ENCODE assay signal across 8 mouse cellular contexts in the genomic region with DNA sequence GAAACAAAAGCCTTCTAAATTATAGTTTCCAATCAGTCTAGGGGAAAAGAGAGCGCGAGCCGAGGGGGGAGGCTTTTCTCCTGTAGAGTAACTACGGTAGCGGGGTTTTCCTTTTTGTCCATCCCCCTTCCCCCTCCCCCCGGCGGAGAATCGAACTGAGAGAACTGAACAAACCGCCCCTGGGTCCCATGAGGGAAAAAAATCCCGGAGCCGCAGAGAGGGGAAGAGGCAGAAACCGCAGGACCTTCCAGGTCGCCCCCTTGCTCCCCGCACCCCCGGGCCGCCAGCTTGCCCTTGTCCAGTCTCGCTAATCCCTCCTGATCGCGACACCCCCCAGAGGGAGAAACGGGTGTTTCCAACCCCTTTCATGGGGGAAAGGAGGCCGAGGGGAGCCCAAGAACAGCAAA. TPM values are rescaled to one million over a fixed set of nuclear protein-coding genes. Genes with fewer than 3 reads are reported as not detected.
DNase-seq lines count a peak whose midpoint lies in the region; ATAC-seq and TF ChIP-seq lines count a peak whose summit lies in the region.

No protein-coding gene starts in this region.

- peaks cover 0 to 6% of the 10 kb centered on the region in 2 experiments for H3K36me3 ChIP-seq in CH12.LX (replicated peaks in 1 of 2; ENCODE audit: control insufficient read depth in 1 of 2, insufficient read depth in 1 of 2, low read length in 1 of 2)
- H3K36me3 ChIP-seq in erythroblast, embryonic 14.5 days (ENCODE audit: control insufficient read depth) = peaks cover 52% of the 10 kb centered on the region
- H3K36me3 ChIP-seq in heart, embryonic 15.5 days = no peaks in the 10 kb centered on the region
- H3K36me3 ChIP-seq in liver, postnatal 0 days (replicated peaks; ENCODE audit: insufficient read depth, low read length) = peaks cover 19% of the 10 kb centered on the region

- peaks cover 36% of the 10 kb centered on the region for H3K79me2 ChIP-seq in CH12.LX (replicated peaks; ENCODE audit: control insufficient read depth, extremely low read depth, insufficient read depth, poor library complexity, severe bottlenecking)

- in situ Hi-C loops in CH12.LX (cut with MboI; ENCODE audit: low pct_ligation_motif_present, low pct_unique_long_range_greater_than_20kb, low sequenced_read_pairs) = no loop called here

- peak overlapping the region; percentile 91 for H3K9ac ChIP-seq in CH12.LX (ENCODE audit: insufficient read depth, low read depth)
- peak overlapping the region; percentile 76 for H3K9ac ChIP-seq in heart, embryonic 15.5 days
- H3K9ac ChIP-seq in liver, postnatal 0 days (replicated peaks) = peak overlapping the region; percentile 98

- peak overlapping the region; percentile 90 for H3K27ac ChIP-seq in CH12.LX (ENCODE audit: insufficient read depth, low read depth)
- peak overlapping the region; percentile 91 for H3K27ac ChIP-seq in bone marrow macrophage, adult 2 months (ENCODE audit: insufficient read depth, low read depth, low read length)
- H3K27ac ChIP-seq in heart, embryonic 15.5 days = peak overlapping the region; percentile 73
- peak overlapping the region; percentile 97 for H3K27ac ChIP-seq in liver, postnatal 0 days (ENCODE audit: low read depth)

- no peak for ATAC-seq in heart, embryonic 15.5 days (replicated peaks; ENCODE audit: insufficient number of reproducible peaks, insufficient read depth, low FRiP score, low read depth)
- ATAC-seq in liver, postnatal 0 days = peak; percentile 3

- TF ChIP-seq RAD21 in CH12.LX (IDR thresholded peaks at IDR 0.05; ENCODE audit: low read depth, low read length) = no peak; the same call in none of the 2 replicates

- TF ChIP-seq POLR2A in CH12.LX (IDR thresholded peaks at IDR 0.05; ENCODE audit: low read depth, low read length) = no peak
- TF ChIP-seq POLR2A in bone marrow macrophage, adult 2 months (IDR thresholded peaks at IDR 0.05; ENCODE audit: borderline replicate concordance, low read depth, low read length) = no peak

- peak; percentile 65 for DNase-seq in CH12.LX (ENCODE audit: extremely low read depth)
- DNase-seq in kidney, postnatal 25 days = peak; percentile 47 to 73
- peak; percentile 65 for DNase-seq in liver, postnatal 0 days
- DNase-seq in ovary, postnatal 14 days (ENCODE audit: low spot score) = peak; percentile 19
- DNase-seq in thymus, postnatal 36 days = peak; percentile 49 to 64

- WGBS in heart, embryonic 15.5 days = under 1% methylated on average over 18 of the region's 21 CpGs
- whole genome bisulfite sequencing in liver, postnatal 0 days (ENCODE audit: insufficient replicate concordance) = under 1% methylated on average over 18 of the region's 21 CpGs

- dilution Hi-C loops in CH12.LX (cut with MboI; ENCODE audit: extremely low pct_ligation_motif_present, extremely low pct_unique_long_range_greater_than_20kb, low sequenced_read_pairs) = no loop called here

- H3K27me3 ChIP-seq in CH12.LX (replicated peaks) = no peaks in the 10 kb centered on the region
- H3K27me3 ChIP-seq in erythroblast, embryonic 14.5 days (ENCODE audit: control insufficient read depth) = no peaks in the 10 kb centered on the region
- no peaks in the 10 kb centered on the region for H3K27me3 ChIP-seq in heart, embryonic 15.5 days
- H3K27me3 ChIP-seq in liver, postnatal 0 days (ENCODE audit: insufficient read depth, low read length) = no peaks in the 10 kb centered on the region

- peak overlapping the region; percentile 75 to 88 (median 82) for H3K4me3 ChIP-seq in CH12.LX (replicated peaks in 1 of 3; ENCODE audit: low read depth in 2 of 3, low read length in 2 of 3, poor library complexity in 1 of 3)
- H3K4me3 ChIP-seq in bone marrow macrophage, adult 2 months (ENCODE audit: insufficient read depth, low read length) = peak overlapping the region; percentile 92
- peak overlapping the region; percentile 99 for H3K4me3 ChIP-seq in erythroblast, embryonic 14.5 days (replicated peaks)
- H3K4me3 ChIP-seq in heart, embryonic 15.5 days = peak overlapping the region; percentile 66
- peak overlapping the region; percentile 99 for H3K4me3 ChIP-seq in liver, postnatal 0 days (ENCODE audit: low read depth, low read length)

- peak in 1 of 2 experiments; percentile 35; a peak in 1 of 4 replicates for TF ChIP-seq CTCF in CH12.LX (conservative IDR thresholded peaks at IDR 0.05 in 1 of 2, IDR thresholded peaks at IDR 0.05 in 1 of 2; ENCODE audit: low read depth in 2 of 2, low read length in 2 of 2)
- TF ChIP-seq CTCF in bone marrow macrophage, adult 2 months (IDR thresholded peaks at IDR 0.05; ENCODE audit: low read depth, low read length) = no peak
- TF ChIP-seq CTCF in liver, postnatal 0 days (IDR thresholded peaks at IDR 0.05; ENCODE audit: low read depth) = 0 out of 2 replicates have a peak, but pooled peaks have one; percentile 30

- peak overlapping the region; percentile 93 for H3K4me2 ChIP-seq in CH12.LX (ENCODE audit: insufficient read depth, low read depth, poor library complexity, severe bottlenecking)
- H3K4me2 ChIP-seq in heart, embryonic 15.5 days = peak overlapping the region; percentile 67
- peak overlapping the region; percentile 77 for H3K4me2 ChIP-seq in liver, postnatal 0 days (ENCODE audit: low read depth, low read length)

- TF ChIP-seq EP300 in CH12.LX (IDR thresholded peaks at IDR 0.05; ENCODE audit: low read length) = peak; percentile 72
- no peak for TF ChIP-seq EP300 in liver, postnatal 0 days (IDR thresholded peaks at IDR 0.05; ENCODE audit: low read depth)

- peaks cover 8 to 36% of the 10 kb centered on the region in 2 experiments; a peak in 3 of 4 replicates for H3K4me1 ChIP-seq in CH12.LX (ENCODE audit: control insufficient read depth in 1 of 2, insufficient read depth in 2 of 2)
- peaks cover 23% of the 10 kb centered on the region for H3K4me1 ChIP-seq in bone marrow macrophage, adult 2 months (ENCODE audit: control insufficient read depth, insufficient read depth, low read length)
- peaks cover 43% of the 10 kb centered on the region for H3K4me1 ChIP-seq in erythroblast, embryonic 14.5 days (ENCODE audit: control insufficient read depth)
- peaks cover 20% of the 10 kb centered on the region for H3K4me1 ChIP-seq in heart, embryonic 15.5 days (replicated peaks)
- H3K4me1 ChIP-seq in liver, postnatal 0 days (ENCODE audit: insufficient read depth) = peaks cover 22% of the 10 kb centered on the region; the same call in 1 of the 2 replicates

- H3K9me3 ChIP-seq in CH12.LX (replicated peaks; ENCODE audit: low read length) = no peaks in the 10 kb centered on the region
- H3K9me3 ChIP-seq in erythroblast, embryonic 14.5 days (ENCODE audit: control insufficient read depth, low read length) = no peaks in the 10 kb centered on the region; the same call in 1 of the 2 replicates
- H3K9me3 ChIP-seq in heart, embryonic 15.5 days (replicated peaks) = no peaks in the 10 kb centered on the region
- H3K9me3 ChIP-seq in liver, postnatal 0 days (ENCODE audit: low read length) = no peaks in the 10 kb centered on the region

TF ChIP-seq in CH12.LX, 34 proteins besides CTCF, POLR2A, EP300 and RAD21 (continues in another document):
- TF ChIP-seq TBP (conservative IDR thresholded peaks at IDR 0.05; ENCODE audit: low read depth, low read length) = no peak
- no peak for TF ChIP-seq KAT2A (IDR thresholded peaks at IDR 0.05; ENCODE audit: insufficient replicate concordance, low read length)
- TF ChIP-seq NELFE (IDR thresholded peaks at IDR 0.05; ENCODE audit: low read depth, low read length) = no peak
- peak; percentile 57 for TF ChIP-seq ETS1 (conservative IDR thresholded peaks at IDR 0.05; ENCODE audit: low read depth, low read length)
- peak; percentile 57 for TF ChIP-seq MEF2A (IDR thresholded peaks at IDR 0.05; ENCODE audit: borderline replicate concordance, low read depth, low read length)
- peak; percentile 88 for TF ChIP-seq CHD2 (IDR thresholded peaks at IDR 0.05; ENCODE audit: low read length)
- peak; percentile 70; the same call in 1 of the 2 replicates for TF ChIP-seq CHD1 (IDR thresholded peaks at IDR 0.05; ENCODE audit: low read depth, low read length)
- peak; percentile 26; the same call in 1 of the 2 replicates for TF ChIP-seq TCF12 (IDR thresholded peaks at IDR 0.05; ENCODE audit: low read depth, low read length)
- no peak for TF ChIP-seq JUND (conservative IDR thresholded peaks at IDR 0.05; ENCODE audit: low read depth, low read length)
- TF ChIP-seq MXI1 (IDR thresholded peaks at IDR 0.05; ENCODE audit: low read depth, low read length) = peak; percentile 61
- peak; percentile 19; the same call in 1 of the 2 replicates for TF ChIP-seq ZNF384 (IDR thresholded peaks at IDR 0.05; ENCODE audit: low read depth, low read length)
- TF ChIP-seq ELF1 (IDR thresholded peaks at IDR 0.05; ENCODE audit: low read depth, low read length) = no peak
- no peak for TF ChIP-seq MYC (IDR thresholded peaks at IDR 0.05; ENCODE audit: low read depth, low read length)
- no peak for TF ChIP-seq ZMIZ1 (IDR thresholded peaks at IDR 0.05; ENCODE audit: low read depth, low read length)
- TF ChIP-seq MAZ (IDR thresholded peaks at IDR 0.05; ENCODE audit: low read depth, low read length) = peak; percentile 59; the same call in 1 of the 2 replicates
- TF ChIP-seq ZC3H11A (IDR thresholded peaks at IDR 0.05; ENCODE audit: low read depth, low read length) = no peak
- TF ChIP-seq HCFC1 (IDR thresholded peaks at IDR 0.05; ENCODE audit: low read depth, low read length) = no peak
- no peak for TF ChIP-seq PAX5 (IDR thresholded peaks at IDR 0.05; ENCODE audit: low read length)
- no peak for TF ChIP-seq NRF1 (IDR thresholded peaks at IDR 0.05; ENCODE audit: low read depth, low read length)
- no peak for TF ChIP-seq GABPA (IDR thresholded peaks at IDR 0.05; ENCODE audit: insufficient replicate concordance, low read depth, low read length)
- peak; percentile 62; the same call in 1 of the 2 replicates for TF ChIP-seq RCOR1 (conservative IDR thresholded peaks at IDR 0.05; ENCODE audit: low read depth, low read length)
- TF ChIP-seq BHLHE40 (IDR thresholded peaks at IDR 0.05; ENCODE audit: low read depth, low read length) = peak; percentile 35; the same call in 1 of the 2 replicates
- no peak; the same call in 1 of the 2 replicates for TF ChIP-seq UBTF (IDR thresholded peaks at IDR 0.05; ENCODE audit: low read depth, low read length)
- peak; percentile 18; the same call in 1 of the 2 replicates for TF ChIP-seq SMC3 (IDR thresholded peaks at IDR 0.05; ENCODE audit: low read depth, low read length)
- TF ChIP-seq IRF4 (IDR thresholded peaks at IDR 0.05; ENCODE audit: low read depth, low read length) = peak; percentile 77

RNA-seq across cellular contexts. Expression of a gene that starts 0.9 kb away (rescaled TPM):
- 10.6 and 13.8 TPM in 2 replicates for total RNA-seq in CH12.LX (2012; rRNA removed)
- 20.1 and 21.4 TPM in 2 replicates for total RNA-seq in CH12.LX (2014; rRNA removed)
- 23.5 and 23.9 TPM in 2 replicates for polyA plus RNA-seq in CH12.LX (2012; ENCODE audit: insufficient read length, low read depth)
- polyA plus RNA-seq in bone marrow macrophage, adult 2 months (2012; ENCODE audit: insufficient read depth, insufficient read length, missing spikeins) = 43.4 and 46.6 TPM in 2 replicates
- 3.1 and 5.1 TPM in 2 replicates for polyA plus RNA-seq in erythroblast, embryonic 14.5 days (2012)
- 5.9 and 6.4 TPM in 2 replicates for polyA plus RNA-seq in heart, embryonic 15.5 days (2015; fragmentation: Nextera tagmentation; extraction: Ambion mirVana)
- polyA plus RNA-seq in liver, postnatal 0 days (2015; fragmentation: Nextera tagmentation; extraction: Ambion mirVana) = 7.0 and 10.0 TPM in 2 replicates
